Mouse (Mus musculus): ENCODE results near the gene Rsc1a1. TPM values are rescaled to one million over a fixed set of nuclear protein-coding genes. Genes with fewer than 3 reads are reported as not detected.

Rsc1a1 gene
- total and polyA plus RNA-seq, 3 experiments = 7.7 TPM; not detected in 2

GRCm38 (mm10) chr4:141719304-141719703, 33.9 kb upstream of the Rsc1a1 start:
- peaks cover 18 to 30% of the 10 kb centered on the region in 2 experiments for H3K4me1 ChIP-seq (ENCODE audit: control insufficient read depth in 1 of 2, insufficient read depth in 2 of 2, low read length in 2 of 2)
- peaks cover 19 to 43% of the 10 kb centered on the region in 2 experiments for H3K36me3 ChIP-seq (ENCODE audit: control insufficient read depth in 1 of 2, insufficient read depth in 2 of 2, low read length in 2 of 2)
- H3K9me3 ChIP-seq (replicated peaks; ENCODE audit: insufficient read depth, low read length) = no peaks in the 10 kb centered on the region
- H3K27ac ChIP-seq (ENCODE audit: control insufficient read depth, low read depth, low read length) = no peak overlapping the region
- no peak for TF ChIP-seq ETS1 (IDR thresholded peaks at IDR 0.05; ENCODE audit: low read depth, low read length)
- no peak for TF ChIP-seq TCF12 (IDR thresholded peaks at IDR 0.05; ENCODE audit: low read depth, low read length)
- TF ChIP-seq POLR2AphosphoS2 (IDR thresholded peaks at IDR 0.05; ENCODE audit: low read length) = no peak
- TF ChIP-seq USF2 (IDR thresholded peaks at IDR 0.05; ENCODE audit: borderline replicate concordance in 1 of 2, insufficient read depth in 1 of 2, low read depth in 1 of 2, low read length in 2 of 2) = no peak
- TF ChIP-seq RCOR1 (IDR thresholded peaks at IDR 0.05; ENCODE audit: low read depth, low read length) = no peak
- no peak for TF ChIP-seq POLR2AphosphoS5 (IDR thresholded peaks at IDR 0.05; ENCODE audit: borderline replicate concordance, low read depth, low read length)
- no peak for TF ChIP-seq CHD1 (IDR thresholded peaks at IDR 0.05; ENCODE audit: low read depth, low read length)
- no peak for TF ChIP-seq ZNF384 (IDR thresholded peaks at IDR 0.05; ENCODE audit: low read depth, low read length)
- TF ChIP-seq MEF2A (IDR thresholded peaks at IDR 0.05; ENCODE audit: extremely low read depth, insufficient replicate concordance, low read depth, low read length, poor library complexity, severe bottlenecking) = no peak
- no peak for TF ChIP-seq ZMIZ1 (IDR thresholded peaks at IDR 0.05; ENCODE audit: low read depth, low read length)
- no peak for TF ChIP-seq MAZ (IDR thresholded peaks at IDR 0.05; ENCODE audit: low read depth, low read length)
- TF ChIP-seq ZKSCAN1 (IDR thresholded peaks at IDR 0.05; ENCODE audit: low read depth, low read length) = no peak
- no peak for TF ChIP-seq UBTF (IDR thresholded peaks at IDR 0.05; ENCODE audit: borderline replicate concordance, insufficient read depth, low read depth, low read length)
- no peak for TF ChIP-seq SMC3 (IDR thresholded peaks at IDR 0.05; ENCODE audit: low read depth, low read length)
- TF ChIP-seq SIN3A (IDR thresholded peaks at IDR 0.05; ENCODE audit: low read length) = no peak
- no peak for TF ChIP-seq KAT2A (conservative IDR thresholded peaks at IDR 0.05; ENCODE audit: low read depth, low read length)
- TF ChIP-seq JUND (IDR thresholded peaks at IDR 0.05; ENCODE audit: low read depth, low read length) = no peak
- H3K79me2 ChIP-seq (ENCODE audit: control insufficient read depth, insufficient read depth, low read length, poor library complexity) = peaks cover 72% of the 10 kb centered on the region
- H3K27me3 ChIP-seq (ENCODE audit: control insufficient read depth in 1 of 2, insufficient read depth in 2 of 2, low read length in 2 of 2) = no peaks in the 10 kb centered on the region
- DNase-seq (ENCODE audit: low read depth, low spot score) = no peak
- no peak overlapping the region for H3K9ac ChIP-seq (ENCODE audit: control insufficient read depth, low read depth, low read length, poor library complexity, severe bottlenecking)
- H3K4me3 ChIP-seq (ENCODE audit: control insufficient read depth in 1 of 2, insufficient read depth in 1 of 2, low read depth in 2 of 2, low read length in 2 of 2) = no peak overlapping the region

DNA sequence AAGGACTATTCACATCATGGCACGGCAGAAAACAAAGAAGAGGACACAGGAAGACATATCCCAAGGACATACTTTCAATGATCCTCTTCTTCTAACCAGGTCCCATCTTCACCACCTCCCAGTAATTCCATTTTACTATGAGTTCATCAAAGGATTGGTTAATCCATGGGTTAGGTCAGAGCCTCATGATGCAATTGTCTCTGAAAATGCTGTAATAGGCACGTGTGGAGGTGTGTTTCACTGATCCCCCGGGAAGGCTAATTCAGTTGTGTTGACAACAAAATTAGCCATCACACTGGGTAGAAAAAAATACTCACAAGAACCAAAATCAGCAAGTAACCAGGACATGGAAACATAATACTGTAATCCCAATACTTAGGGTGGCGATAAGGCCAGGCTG, 32.2 kb upstream of the Rsc1a1 start:
- no peak overlapping the region for H3K27ac ChIP-seq (ENCODE audit: control insufficient read depth, low read depth, low read length)
- H3K9ac ChIP-seq (ENCODE audit: control insufficient read depth, low read depth, low read length, poor library complexity, severe bottlenecking) = no peak overlapping the region
- H3K79me2 ChIP-seq (ENCODE audit: control insufficient read depth, insufficient read depth, low read length, poor library complexity) = peaks cover 76% of the 10 kb centered on the region
- DNase-seq (ENCODE audit: low read depth, low spot score) = no peak
- TF ChIP-seq ZNF384 (IDR thresholded peaks at IDR 0.05; ENCODE audit: low read depth, low read length) (no peak), MXI1 (IDR thresholded peaks at IDR 0.05; ENCODE audit: low read depth, low read length) (no peak), SMC3 (IDR thresholded peaks at IDR 0.05; ENCODE audit: low read depth, low read length) (no peak), GATA1 (IDR thresholded peaks at IDR 0.05; ENCODE audit: low read depth, low read length) (no peak), SIN3A (IDR thresholded peaks at IDR 0.05; ENCODE audit: low read length) (no peak), RCOR1 (IDR thresholded peaks at IDR 0.05; ENCODE audit: low read depth, low read length) (no peak), TAL1 (IDR thresholded peaks at IDR 0.05; ENCODE audit: low read length) (no peak)
- no peaks in the 10 kb centered on the region for H3K27me3 ChIP-seq (ENCODE audit: control insufficient read depth in 1 of 2, insufficient read depth in 2 of 2, low read length in 2 of 2)
- H3K36me3 ChIP-seq (ENCODE audit: control insufficient read depth in 1 of 2, insufficient read depth in 2 of 2, low read length in 2 of 2) = peaks cover 24 to 50% of the 10 kb centered on the region in 2 experiments
- peaks cover 24 to 34% of the 10 kb centered on the region in 2 experiments for H3K4me1 ChIP-seq (ENCODE audit: control insufficient read depth in 1 of 2, insufficient read depth in 2 of 2, low read length in 2 of 2)
- H3K4me3 ChIP-seq (ENCODE audit: control insufficient read depth in 1 of 2, insufficient read depth in 1 of 2, low read depth in 2 of 2, low read length in 2 of 2) = no peak overlapping the region
- no peaks in the 10 kb centered on the region for H3K9me3 ChIP-seq (replicated peaks; ENCODE audit: insufficient read depth, low read length)
